9 mouse cellular contexts compared by ENCODE assay signal in the genomic region with DNA sequence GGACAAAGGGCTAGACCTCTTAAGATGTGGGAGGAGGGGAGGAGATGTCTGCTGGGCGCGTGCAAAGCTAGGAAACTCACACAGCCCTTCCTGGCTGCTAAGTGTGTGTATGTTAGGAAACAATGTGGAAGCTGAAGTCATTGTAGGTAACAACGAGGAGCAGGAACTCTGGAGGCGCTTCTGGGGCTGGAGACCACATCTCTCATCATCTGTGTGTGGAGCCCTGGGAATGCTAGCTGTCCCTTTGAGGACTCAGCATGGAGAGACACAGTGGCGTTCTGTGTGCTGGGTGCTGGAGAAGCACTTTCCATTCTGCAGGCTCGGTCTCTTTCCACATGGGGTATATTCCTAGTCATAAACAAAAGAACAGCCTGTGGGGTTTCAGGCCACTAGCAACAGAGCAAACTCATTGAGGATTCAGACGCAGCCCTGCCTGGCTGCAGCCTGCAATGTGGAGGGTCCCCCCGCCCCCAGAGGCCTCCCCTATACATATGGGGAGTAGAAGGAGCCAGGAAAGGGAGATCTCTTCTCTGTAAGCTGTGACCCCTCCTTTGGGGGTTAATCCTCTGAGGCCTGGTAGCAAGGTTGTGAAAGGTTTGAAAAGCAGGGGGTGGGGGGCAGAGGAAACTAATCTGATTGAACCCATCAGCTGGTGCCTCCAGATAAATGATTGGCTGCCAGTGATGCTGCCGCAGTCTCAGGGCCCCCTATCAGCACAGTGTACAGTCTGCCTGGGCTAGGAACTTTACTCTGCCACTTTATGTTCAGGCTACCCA. TPM values are rescaled to one million over a fixed set of nuclear protein-coding genes. Genes with fewer than 3 reads are reported as not detected.
DNase-seq lines count a peak whose midpoint lies in the region; ATAC-seq and TF ChIP-seq lines count a peak whose summit lies in the region.
"Had no signal": no experiment of that assay in that cellular context is flagged by ENCODE, and none has a peak within 500 bp of the region (broad histone marks: within the 10 kb centered on the region; RNA-seq: fewer than 3 reads in every experiment).

No protein-coding gene starts in this region.

- no peak for TF ChIP-seq CTCF in heart, postnatal 0 days (IDR thresholded peaks at IDR 0.05; ENCODE audit: low read depth)

- no peaks in the 10 kb centered on the region for H3K9me3 ChIP-seq in heart, postnatal 0 days (replicated peaks; ENCODE audit: control insufficient read depth, low read length)
- no peaks in the 10 kb centered on the region for H3K9me3 ChIP-seq in forebrain, embryonic 13.5 days (replicated peaks)
- H3K9me3 ChIP-seq in liver, embryonic 11.5 days (ENCODE audit: control insufficient read depth, low read length): no peaks in the 10 kb centered on the region
- no peaks in the 10 kb centered on the region for H3K9me3 ChIP-seq in neural tube, embryonic 14.5 days (ENCODE audit: control insufficient read depth, low read length)
- H3K9me3 ChIP-seq: limb, embryonic 15.5 days had no signal

- no peaks in the 10 kb centered on the region for H3K27me3 ChIP-seq in heart, postnatal 0 days (ENCODE audit: control insufficient read depth, insufficient read depth, low read length)
- no peaks in the 10 kb centered on the region for H3K27me3 ChIP-seq in forebrain, embryonic 13.5 days
- no peaks in the 10 kb centered on the region for H3K27me3 ChIP-seq in liver, embryonic 11.5 days (replicated peaks; ENCODE audit: control insufficient read depth, insufficient read depth, low read length)
- H3K27me3 ChIP-seq in neural tube, embryonic 14.5 days (ENCODE audit: control insufficient read depth, insufficient read depth, low read length): no peaks in the 10 kb centered on the region
- H3K27me3 ChIP-seq: limb, embryonic 15.5 days had no signal

- H3K4me3 ChIP-seq in heart, postnatal 0 days (ENCODE audit: low read depth, low read length): no peak overlapping the region
- H3K4me3 ChIP-seq in forebrain, embryonic 13.5 days: no peak overlapping the region
- no peak overlapping the region for H3K4me3 ChIP-seq in liver, embryonic 11.5 days (ENCODE audit: low read depth, low read length)
- H3K4me3 ChIP-seq in neural tube, embryonic 14.5 days (ENCODE audit: low read depth, low read length): no peak overlapping the region
- H3K4me3 ChIP-seq: limb, embryonic 15.5 days had no signal

- no peak overlapping the region for H3K9ac ChIP-seq in heart, postnatal 0 days (replicated peaks; ENCODE audit: low read depth, low read length)
- H3K9ac ChIP-seq in forebrain, embryonic 13.5 days: peak overlapping the region; percentile 48
- no peak overlapping the region for H3K9ac ChIP-seq in liver, embryonic 11.5 days (ENCODE audit: low read depth, low read length)
- H3K9ac ChIP-seq in neural tube, embryonic 14.5 days (replicated peaks; ENCODE audit: low read depth, low read length): peak overlapping the region; percentile 26; the same call in 1 of the 2 replicates
- H3K9ac ChIP-seq: limb, embryonic 15.5 days had no signal

- ATAC-seq in heart, postnatal 0 days (ENCODE audit: insufficient read depth, low read depth): peak; percentile 36
- ATAC-seq in forebrain, embryonic 13.5 days: peak; percentile 86
- peak; percentile 58 for ATAC-seq in liver, embryonic 11.5 days (replicated peaks; ENCODE audit: low FRiP score)
- peak; percentile 78 for ATAC-seq in neural tube, embryonic 14.5 days (ENCODE audit: low read depth)
- no peak for ATAC-seq in monocyte, adult 5-6 weeks (replicated peaks; ENCODE audit: insufficient number of reproducible peaks, low FRiP score, low TSS enrichment, poor library complexity, severe bottlenecking)

- peak overlapping the region; percentile 47 for H3K27ac ChIP-seq in heart, postnatal 0 days (ENCODE audit: low read depth)
- peak overlapping the region; percentile 73 for H3K27ac ChIP-seq in forebrain, embryonic 13.5 days
- peak overlapping the region; percentile 17 for H3K27ac ChIP-seq in liver, embryonic 11.5 days (ENCODE audit: low read depth, low read length)
- peak overlapping the region; percentile 58 for H3K27ac ChIP-seq in neural tube, embryonic 14.5 days (ENCODE audit: low read depth, low read length)
- H3K27ac ChIP-seq: limb, embryonic 15.5 days had no signal

- peak overlapping the region; percentile 1; the same call in 1 of the 2 replicates for H3K4me2 ChIP-seq in heart, postnatal 0 days (ENCODE audit: low read depth, low read length)
- peak overlapping the region; percentile 42 for H3K4me2 ChIP-seq in forebrain, embryonic 13.5 days
- peak overlapping the region; percentile 3; the same call in 1 of the 2 replicates for H3K4me2 ChIP-seq in liver, embryonic 11.5 days
- H3K4me2 ChIP-seq in neural tube, embryonic 14.5 days (ENCODE audit: low read depth, low read length): no peak overlapping the region; the same call in 1 of the 2 replicates
- H3K4me2 ChIP-seq: limb, embryonic 15.5 days had no signal

- WGBS in heart, postnatal 0 days: 30% methylated on average over 9 of the region's 9 CpGs
- WGBS in forebrain, embryonic 13.5 days: 1% methylated on average over 9 of the region's 9 CpGs
- WGBS in liver, embryonic 11.5 days: 12% methylated on average over 9 of the region's 9 CpGs
- WGBS in neural tube, embryonic 14.5 days: 12% methylated on average over 9 of the region's 9 CpGs

- H3K36me3 ChIP-seq in heart, postnatal 0 days (replicated peaks; ENCODE audit: control insufficient read depth, insufficient read depth, low read length): peaks cover 12% of the 10 kb centered on the region
- peaks cover 7% of the 10 kb centered on the region for H3K36me3 ChIP-seq in forebrain, embryonic 13.5 days (ENCODE audit: poor library complexity, severe bottlenecking)
- no peaks in the 10 kb centered on the region for H3K36me3 ChIP-seq in liver, embryonic 11.5 days (ENCODE audit: control insufficient read depth, insufficient read depth, low read length)
- H3K36me3 ChIP-seq in neural tube, embryonic 14.5 days (ENCODE audit: control insufficient read depth, insufficient read depth, low read length): peaks cover 3% of the 10 kb centered on the region; the same call in 1 of the 2 replicates

- DNase-seq in heart, postnatal 0 days (ENCODE audit: low spot score): peak; percentile 45
- no peak for DNase-seq in heart, adult 8-10 months (ENCODE audit: low spot score)
- DNase-seq in liver, embryonic 11.5 days (ENCODE audit: low spot score): no peak
- no peak for DNase-seq in T-cell, adult 2 months (ENCODE audit: low spot score)
- DNase-seq in cerebellum, adult 11-12 months: no peak

- peaks cover 9% of the 10 kb centered on the region for H3K4me1 ChIP-seq in heart, postnatal 0 days (ENCODE audit: control insufficient read depth, insufficient read depth)
- H3K4me1 ChIP-seq in forebrain, embryonic 13.5 days: peaks cover 20% of the 10 kb centered on the region
- peaks cover 14% of the 10 kb centered on the region for H3K4me1 ChIP-seq in liver, embryonic 11.5 days (replicated peaks; ENCODE audit: control insufficient read depth, insufficient read depth, low read length)
- peaks cover 6% of the 10 kb centered on the region for H3K4me1 ChIP-seq in neural tube, embryonic 14.5 days (ENCODE audit: control insufficient read depth, insufficient read depth, low read length)

- TF ChIP-seq EP300 in heart, postnatal 0 days (IDR thresholded peaks at IDR 0.05; ENCODE audit: low read depth): no peak

RNA-seq across cellular contexts. Expression of a gene that starts 11.3 kb away (rescaled TPM):
- total RNA-seq in heart, postnatal 0 days (2014; rRNA removed; ENCODE audit: low replicate concordance): 0.08 and 1.0 TPM in 2 replicates
- 4.8 and 5.5 TPM in 2 replicates for polyA plus RNA-seq in heart, postnatal 0 days (2015; fragmentation: Nextera tagmentation; extraction: Ambion mirVana)
- under 1 TPM; 0.22 to 0.57 (median 0.48) TPM for total RNA-seq in heart, adult 8-10 months (2022)
- 4.8 TPM in 2 replicates for polyA plus RNA-seq in forebrain, embryonic 13.5 days (2015; fragmentation: Nextera tagmentation; extraction: Ambion mirVana)
- 2.1 and 2.7 TPM in 2 replicates for polyA plus RNA-seq in liver, embryonic 11.5 days (2014; fragmentation: Nextera tagmentation; extraction: Ambion mirVana)
- 3.8 and 4.4 TPM in 2 replicates for polyA plus RNA-seq in neural tube, embryonic 14.5 days (2014; fragmentation: Nextera tagmentation; extraction: Ambion mirVana)
- total RNA-seq in monocyte, adult 5-6 weeks (2017): not detected in 3 replicates

RNA-seq across cellular contexts. Expression of a gene that starts 25.8 kb away (rescaled TPM):
- not detected in 2 replicates for total RNA-seq in heart, postnatal 0 days (2014; rRNA removed; ENCODE audit: low replicate concordance)
- polyA plus RNA-seq in heart, postnatal 0 days (2015; fragmentation: Nextera tagmentation; extraction: Ambion mirVana): not detected in 2 replicates
- not detected for total RNA-seq in heart, adult 8-10 months (2022)
- not detected in 2 replicates for polyA plus RNA-seq in forebrain, embryonic 13.5 days (2015; fragmentation: Nextera tagmentation; extraction: Ambion mirVana)
- polyA plus RNA-seq in liver, embryonic 11.5 days (2014; fragmentation: Nextera tagmentation; extraction: Ambion mirVana): not detected in 2 replicates
- not detected in 2 replicates for polyA plus RNA-seq in neural tube, embryonic 14.5 days (2014; fragmentation: Nextera tagmentation; extraction: Ambion mirVana)
- not detected in 3 replicates for total RNA-seq in monocyte, adult 5-6 weeks (2017)

RNA-seq across cellular contexts. Expression of a gene that starts 47.0 kb away (rescaled TPM):
- 8.9 and 10.8 TPM in 2 replicates for total RNA-seq in heart, postnatal 0 days (2014; rRNA removed; ENCODE audit: low replicate concordance)
- polyA plus RNA-seq in heart, postnatal 0 days (2015; fragmentation: Nextera tagmentation; extraction: Ambion mirVana): 10.1 and 11.7 TPM in 2 replicates
- total RNA-seq in heart, adult 8-10 months (2022): 1 to 10 TPM in 3 of 4 experiments, under 1 TPM in 1; 0.87 to 2.2 (median 1.4) TPM
- 13.9 and 15.1 TPM in 2 replicates for polyA plus RNA-seq in forebrain, embryonic 13.5 days (2015; fragmentation: Nextera tagmentation; extraction: Ambion mirVana)
- polyA plus RNA-seq in liver, embryonic 11.5 days (2014; fragmentation: Nextera tagmentation; extraction: Ambion mirVana): 11.8 and 12.7 TPM in 2 replicates
- polyA plus RNA-seq in neural tube, embryonic 14.5 days (2014; fragmentation: Nextera tagmentation; extraction: Ambion mirVana): 9.5 and 14.5 TPM in 2 replicates
- not detected in 3 replicates for total RNA-seq in monocyte, adult 5-6 weeks (2017)

Comparison
In these comparisons a context has a peak if more than half of its experiments do, and no peak if none do; other contexts are left out.
1. H3K27ac ChIP-seq: peak in every context shown above with its lines; median percentile 73 in forebrain, embryonic 13.5 days; 58 in neural tube, embryonic 14.5 days; 47 in heart, postnatal 0 days; 17 in liver, embryonic 11.5 days.
2. H3K9ac ChIP-seq: peak in forebrain, embryonic 13.5 days (single experiment) and neural tube, embryonic 14.5 days (single experiment); none in heart, postnatal 0 days (single experiment) and liver, embryonic 11.5 days (single experiment).